Mouse (Mus musculus) left cerebral cortex, postnatal 14 days (tissue): ENCODE measurements at regions not wholly inside any gene's neighbourhood (a gene's known extent, or its start where the extent isn't known, plus 50 kb on each side); places are given as distances from the start of the nearest gene placed in this dataset.
"Not testable (repeated sequence)": the region's sequence is repeated elsewhere in the genome, so short reads cannot be mapped to it uniquely, and the experiment has no call there.

Source experiments
- DNase-seq, 2 experiments: peaks; one replicate each; pipeline ENCODE4 v3.0.0; 2021 to 2022; ENCODE audit warnings: low spot score in 2 of 2, mixed read lengths in 1 of 2
- intact Hi-C: fragments of 180-260 bp; cut with DNase I; formaldehyde crosslinking; loops from one replicate; pipeline ENCODE4 v1.15.1; 2025

GRCm38 (mm10) chr17:76703823-76704222, 1152.1 kb upstream of the Fam98a start:
- DNase-seq: no peak
- intact Hi-C loops: no loop called here

- no peak for DNase-seq
- intact Hi-C loops: no loop called here
Observed at GRCm38 (mm10) chr17:76696219-76696618, 1144.5 kb upstream of the Fam98a start.

GRCm38 (mm10) chr17:76658056-76658455, 1106.3 kb upstream of the Fam98a start:
- peak; percentile 4 to 6 for DNase-seq
- intact Hi-C loops: no loop called here

GRCm38 (mm10) chr17:76625976-76626375, 1074.2 kb upstream of the Fam98a start:
- no peak for DNase-seq
- intact Hi-C loops: no loop called here

GRCm38 (mm10) chr17:76605237-76605636, 1053.5 kb upstream of the Fam98a start:
- intact Hi-C loops: no loop called here
- peak; percentile 9 to 44 for DNase-seq

- intact Hi-C loops: no loop called here
- no peak for DNase-seq
Observed at GRCm38 (mm10) chr17:76578323-76578722, 1026.6 kb upstream of the Fam98a start.

- intact Hi-C loops: no loop called here
- DNase-seq: no peak
Observed at GRCm38 (mm10) chr17:76559725-76560124, 1008.0 kb upstream of the Fam98a start.

- peak in 1 of 2 experiments; percentile 6 for DNase-seq
- intact Hi-C loops: no loop called here
Observed at GRCm38 (mm10) chr17:76545566-76545965, 993.8 kb upstream of the Fam98a start.

GRCm38 (mm10) chr17:76535772-76536171, 984.0 kb upstream of the Fam98a start:
- intact Hi-C loops: no loop called here
- DNase-seq: no peak

- no peak for DNase-seq
- intact Hi-C loops: no loop called here
Observed at GRCm38 (mm10) chr17:76501732-76502131, 950.0 kb upstream of the Fam98a start.

GRCm38 (mm10) chr17:76500446-76500845, 948.7 kb upstream of the Fam98a start:
- no peak for DNase-seq
- intact Hi-C loops: no loop called here

GRCm38 (mm10) chr17:76499981-76500380, 948.2 kb upstream of the Fam98a start:
- DNase-seq, intact Hi-C loops: not testable (repeated sequence)

- no peak for DNase-seq
- intact Hi-C loops: no loop called here
Observed at GRCm38 (mm10) chr17:76487347-76487746, 935.6 kb upstream of the Fam98a start.

- intact Hi-C loops: no loop called here
- peak in 1 of 2 experiments; percentile 4 for DNase-seq
Observed at GRCm38 (mm10) chr17:76484130-76484529, 932.4 kb upstream of the Fam98a start.

- no peak for DNase-seq
- intact Hi-C loops: no loop called here
Observed at GRCm38 (mm10) chr17:76451296-76451834, 899.6 kb upstream of the Fam98a start.
